Mouse (Mus musculus) embryonic facial prominence, embryonic 13.5 days (tissue): Measurements from ENCODE around the gene Stxbp2. TPM values are rescaled to one million over a fixed set of nuclear protein-coding genes. Genes with fewer than 3 reads are reported as not detected.
A peak's percentile ranks its signal among the peaks of the same experiment; 100 is the strongest.

ENCODE experiments used
- ATAC-seq: fragments of 200-750 bp; cut with Nextera tagmentation; 2 replicates; pipeline ENCODE4 v1.8.0; 2017; ENCODE audit warnings: low read depth; ENCODE audit not compliant: insufficient number of reproducible peaks, insufficient read depth, low FRiP score, low TSS enrichment
- H3K27ac ChIP-seq: fragments of 300-500 bp; sonication (generic); 2 replicates; pipeline ENCODE4 v1.5.1; 2015; ENCODE audit warnings: moderate library complexity, mild to moderate bottlenecking, inconsistent platforms
- H3K27me3 ChIP-seq: fragments of 300-500 bp; sonication (generic); 2 replicates; pipeline ENCODE4 v1.6.1; 2015; ENCODE audit warnings: mild to moderate bottlenecking, inconsistent platforms
- H3K36me3 ChIP-seq: fragments of 300-500 bp; sonication (generic); 2 replicates; pipeline ENCODE4 v1.6.1; 2015; ENCODE audit warnings: mild to moderate bottlenecking, inconsistent platforms
- H3K4me1 ChIP-seq: fragments of 300-500 bp; sonication (generic); 2 replicates; pipeline ENCODE4 v1.6.1; 2015; ENCODE audit warnings: inconsistent platforms
- H3K4me2 ChIP-seq: fragments of 300-500 bp; sonication (generic); 2 replicates; pipeline ENCODE4 v1.6.1; 2015; ENCODE audit warnings: moderate library complexity, mild to moderate bottlenecking, inconsistent platforms
- H3K4me3 ChIP-seq: fragments of 300-500 bp; sonication (generic); 2 replicates; pipeline ENCODE4 v1.5.1; 2015; ENCODE audit warnings: mild to moderate bottlenecking, inconsistent platforms
- H3K9ac ChIP-seq: fragments of 300-500 bp; sonication (generic); 2 replicates; pipeline ENCODE4 v1.6.1; 2015; ENCODE audit warnings: mild to moderate bottlenecking, inconsistent platforms
- H3K9me3 ChIP-seq: fragments of 300-500 bp; sonication (generic); 2 replicates; pipeline ENCODE4 v1.6.1; 2016; ENCODE audit warnings: inconsistent platforms
- WGBS: fragments of 180-500 bp; shearing (Covaris S2); methylation state at CpG from one replicate; pipeline ENCODE4 v1.1.7; 2015; ENCODE audit warnings: mixed read lengths; 5-methylcytosine and 5-hydroxymethylcytosine counted together
- polyA plus RNA-seq: library from polyadenylated mRNA; unstranded; fragments of >200 nt; fragmentation: Nextera tagmentation; extraction: Ambion mirVana; gene quantifications from 2 replicates; pipeline ENCODE4 v1.2.1, GENCODE M21; 2015

Gene Stxbp2
- polyA plus RNA-seq, 1 experiment from 2014 or later, result 35.8 TPM

DNA sequence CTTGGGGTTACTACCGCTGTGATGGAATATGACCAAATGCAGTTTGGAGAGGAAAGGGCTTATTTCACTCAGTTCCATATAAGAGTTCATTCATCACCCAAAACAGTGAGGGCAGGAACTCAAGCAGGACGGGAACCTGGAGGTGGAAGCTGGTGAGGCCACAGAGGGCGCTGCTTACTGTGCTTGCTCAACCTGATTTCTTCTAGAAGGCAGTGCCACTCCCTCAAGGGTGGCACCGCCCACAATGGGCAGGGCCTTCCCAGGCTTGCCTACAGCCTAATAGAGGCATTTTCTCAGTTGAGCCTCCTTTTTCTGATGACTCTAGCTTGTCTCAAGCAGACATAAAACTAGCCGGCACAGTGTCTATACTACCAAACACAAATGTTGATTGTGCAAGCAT is 15.0 kb downstream of the Stxbp2 start:
- Histone ChIP-seq H3K4me3 (no peak overlapping the region), H3K27me3 (no peaks in the 10 kb centered on the region), H3K9ac (no peak overlapping the region), H3K4me2 (no peak overlapping the region), H3K27ac (no peak overlapping the region), H3K36me3 (0 out of 2 replicates have a peak, but pooled peaks cover 3% of the 10 kb centered on the region), H3K9me3 (no peaks in the 10 kb centered on the region), H3K4me1 (no peaks in the 10 kb centered on the region)
- WGBS, result 23% methylated on average over 5 of the region's 5 CpGs
- ATAC-seq, result no peak

DNA sequence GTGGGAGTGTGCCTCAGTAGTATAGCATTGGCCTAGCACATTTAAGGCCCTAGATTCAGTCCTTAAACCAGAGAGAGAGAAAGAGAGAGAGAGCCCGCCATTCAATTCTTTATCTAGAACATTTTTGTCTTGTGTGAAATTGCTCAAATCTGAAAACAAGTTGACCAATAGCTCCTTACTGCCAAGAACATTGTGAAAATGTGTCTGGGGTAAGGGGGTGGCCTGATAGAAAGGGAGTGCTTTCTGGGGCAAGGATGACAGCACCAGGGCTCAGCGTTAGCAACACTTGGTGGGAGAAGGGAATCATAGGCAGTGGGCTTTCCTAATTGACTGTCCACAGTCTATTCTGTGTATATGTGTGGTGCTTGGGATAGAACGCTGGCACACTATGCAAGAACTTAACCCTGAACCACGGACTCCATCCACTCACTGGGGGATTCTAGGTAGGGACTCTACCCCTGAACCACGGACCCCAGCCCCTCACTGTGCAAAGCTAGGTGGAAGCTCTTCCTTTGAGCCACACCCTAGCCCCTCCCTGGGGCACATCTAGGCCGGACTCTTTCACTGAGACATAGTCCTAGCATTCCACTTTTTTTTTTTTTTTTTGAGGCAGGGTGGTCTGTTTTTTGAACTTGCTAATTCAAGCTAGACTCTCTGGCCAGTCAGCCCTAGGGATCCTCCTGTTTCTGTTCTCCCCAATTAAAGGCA is 16.2 kb downstream of the Stxbp2 start:
- Histone ChIP-seq H3K9me3 (no peaks in the 10 kb centered on the region), H3K4me2 (no peak overlapping the region), H3K36me3 (no peaks in the 10 kb centered on the region), H3K27ac (no peak overlapping the region), H3K9ac (no peak overlapping the region), H3K4me3 (no peak overlapping the region), H3K27me3 (no peaks in the 10 kb centered on the region), H3K4me1 (no peaks in the 10 kb centered on the region)
- 79% methylated on average over 6 of the region's 6 CpGs for WGBS
- ATAC-seq, result no peak

DNA sequence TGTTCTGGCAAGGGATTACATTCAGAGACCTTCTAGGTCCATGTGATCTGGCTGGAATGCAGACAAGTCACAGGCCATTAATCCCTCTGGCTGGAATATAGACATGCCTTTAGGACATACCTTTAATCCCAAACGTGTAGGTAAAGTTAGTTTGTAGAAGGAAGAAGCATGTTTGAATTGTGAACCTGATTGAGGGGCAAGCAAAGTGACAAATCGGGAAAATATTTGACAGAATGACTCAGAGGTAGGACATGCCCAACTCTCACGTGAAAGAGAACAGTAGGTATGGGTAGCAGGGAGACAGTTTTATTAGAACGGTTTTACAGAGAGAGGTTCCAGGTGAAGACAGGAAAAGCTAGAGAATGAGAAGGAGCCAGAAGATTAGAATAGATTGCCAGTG is 16.8 kb downstream of the Stxbp2 start:
- H3K27ac ChIP-seq, result no peak overlapping the region
- no peak for ATAC-seq
- WGBS, result 70% methylated on average over 4 of the region's 4 CpGs
- H3K27me3 ChIP-seq, result no peaks in the 10 kb centered on the region
- no peak overlapping the region for H3K9ac ChIP-seq
- no peaks in the 10 kb centered on the region for H3K9me3 ChIP-seq
- no peak overlapping the region for H3K4me3 ChIP-seq
- no peak overlapping the region for H3K4me2 ChIP-seq
- no peaks in the 10 kb centered on the region for H3K36me3 ChIP-seq
- no peaks in the 10 kb centered on the region for H3K4me1 ChIP-seq

DNA sequence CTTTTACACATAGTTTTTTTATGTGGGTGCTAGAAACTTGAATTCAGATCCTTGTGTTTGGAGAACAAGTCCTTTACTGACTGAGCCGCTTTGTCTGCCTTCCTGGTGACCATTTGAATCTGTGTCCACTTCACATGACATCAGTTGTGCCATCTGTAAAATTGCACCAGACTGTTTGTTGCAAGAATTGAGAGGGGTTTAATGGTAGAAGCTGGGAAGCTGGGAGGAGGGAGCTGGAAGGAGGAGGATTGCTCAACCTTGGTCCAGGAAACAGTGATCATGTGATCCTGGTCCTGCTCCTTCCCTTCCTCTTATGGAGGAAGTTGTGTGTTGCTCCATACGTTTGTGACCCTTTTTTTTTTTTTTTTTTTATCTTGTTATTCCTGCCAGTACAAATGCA is 17.5 kb downstream of the Stxbp2 start:
- no peaks in the 10 kb centered on the region for H3K36me3 ChIP-seq
- no peak overlapping the region for H3K4me3 ChIP-seq
- no peak overlapping the region for H3K27ac ChIP-seq
- WGBS, result 67% methylated on average over 2 of the region's 2 CpGs
- no peak for ATAC-seq
- H3K9me3 ChIP-seq, result no peaks in the 10 kb centered on the region
- H3K27me3 ChIP-seq, result no peaks in the 10 kb centered on the region
- H3K4me1 ChIP-seq, result no peaks in the 10 kb centered on the region
- no peak overlapping the region for H3K4me2 ChIP-seq
- H3K9ac ChIP-seq, result no peak overlapping the region

DNA sequence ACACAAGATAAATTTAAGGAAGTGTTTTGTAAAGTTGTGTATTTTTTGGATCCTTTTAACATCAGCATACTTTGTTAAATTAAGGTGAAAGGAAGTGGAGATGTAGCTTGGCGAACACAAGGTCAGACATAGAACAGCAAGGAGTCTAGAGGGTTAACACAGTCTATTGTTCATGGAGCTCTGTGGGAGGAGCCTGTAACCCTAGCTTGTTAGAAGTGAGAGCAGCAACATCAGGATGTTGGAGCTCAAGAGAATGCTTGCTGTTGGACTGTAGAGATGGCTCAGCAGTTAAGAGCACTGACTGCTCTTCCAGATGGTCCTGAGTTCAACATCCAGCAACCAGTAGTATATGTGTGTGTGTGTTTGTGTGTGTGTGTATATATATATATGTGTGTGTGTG is 18.2 kb downstream of the Stxbp2 start:
- H3K9me3 ChIP-seq, result no peaks in the 10 kb centered on the region
- WGBS, result 41% methylated on average over 1 of the region's 1 CpGs
- H3K27ac ChIP-seq, result no peak overlapping the region
- no peak overlapping the region for H3K4me3 ChIP-seq
- H3K4me2 ChIP-seq, result no peak overlapping the region
- ATAC-seq, result peak; percentile 22; the same call in 1 of the 2 replicates
- no peaks in the 10 kb centered on the region for H3K27me3 ChIP-seq
- H3K4me1 ChIP-seq, result no peaks in the 10 kb centered on the region
- no peak overlapping the region for H3K9ac ChIP-seq
- H3K36me3 ChIP-seq, result no peaks in the 10 kb centered on the region

DNA sequence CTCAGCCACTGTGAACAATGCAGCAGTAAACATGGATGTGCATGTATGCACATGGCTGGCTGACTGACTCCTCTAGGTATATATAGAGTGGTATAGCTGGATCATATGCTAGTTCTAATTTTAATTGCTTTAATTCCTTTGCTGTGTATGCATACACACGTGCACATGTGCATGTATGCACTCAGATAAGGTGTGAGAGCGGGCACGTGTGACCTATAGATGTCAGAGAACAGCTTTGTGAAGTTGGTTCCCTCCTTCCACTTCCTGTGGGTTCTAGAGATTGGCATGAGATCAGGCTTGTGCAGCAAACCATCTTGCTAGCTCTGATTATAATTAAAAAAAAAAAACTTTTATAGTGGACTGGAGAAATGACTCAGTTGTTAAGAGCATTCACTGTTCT is 22.1 kb downstream of the Stxbp2 start:
- Histone ChIP-seq H3K9ac (no peak overlapping the region), H3K27ac (no peak overlapping the region), H3K4me3 (no peak overlapping the region), H3K36me3 (no peaks in the 10 kb centered on the region), H3K4me2 (no peak overlapping the region), H3K27me3 (no peaks in the 10 kb centered on the region), H3K4me1 (peaks cover 5% of the 10 kb centered on the region; the same call in 1 of the 2 replicates), H3K9me3 (no peaks in the 10 kb centered on the region)
- ATAC-seq, result no peak
- 69% methylated on average over 3 of the region's 3 CpGs for whole genome bisulfite sequencing

DNA sequence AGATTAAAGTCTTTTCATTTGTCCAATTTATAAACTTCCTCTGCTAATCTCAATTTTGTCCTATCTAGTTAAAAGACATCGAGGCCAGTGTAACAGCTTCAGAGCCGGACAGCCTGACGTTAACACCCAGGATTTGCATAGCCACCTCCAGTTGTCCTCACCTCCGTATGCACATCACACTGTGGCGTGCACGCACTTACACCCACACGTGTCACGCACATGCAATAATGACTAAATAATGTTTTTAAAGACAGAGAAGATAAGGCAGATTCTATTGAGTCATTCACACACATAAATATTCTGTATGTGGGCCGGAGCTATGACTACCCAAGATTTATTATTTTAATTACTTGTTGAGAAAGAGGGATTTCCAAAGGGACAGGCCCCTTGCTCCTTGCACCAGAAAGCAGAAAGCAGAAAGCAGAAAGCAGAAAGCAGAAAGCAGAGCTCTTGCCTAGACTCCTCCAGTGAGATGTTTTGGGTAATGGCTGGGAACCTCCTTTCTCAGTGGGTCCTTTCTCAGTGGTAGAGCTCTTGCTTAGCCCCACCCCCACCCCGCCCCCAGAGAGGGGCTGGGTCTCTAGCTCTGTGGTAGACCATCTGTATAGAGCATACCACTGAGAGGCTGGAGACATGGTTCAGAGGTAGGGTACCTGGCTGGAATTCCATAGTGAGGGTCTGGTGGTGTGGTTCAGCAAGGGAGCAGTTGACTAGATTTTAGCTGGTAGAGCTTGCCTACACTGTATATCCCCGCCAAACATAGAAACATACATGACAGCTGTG is 24.2 kb downstream of the Stxbp2 start:
- Histone ChIP-seq H3K4me2 (no peak overlapping the region), H3K36me3 (no peaks in the 10 kb centered on the region), H3K9me3 (no peaks in the 10 kb centered on the region), H3K4me1 (peaks cover 5% of the 10 kb centered on the region; the same call in 1 of the 2 replicates), H3K9ac (no peak overlapping the region), H3K27me3 (no peaks in the 10 kb centered on the region), H3K27ac (no peak overlapping the region), H3K4me3 (no peak overlapping the region)
- 76% methylated on average over 11 of the region's 11 CpGs for WGBS
- no peak for ATAC-seq

DNA sequence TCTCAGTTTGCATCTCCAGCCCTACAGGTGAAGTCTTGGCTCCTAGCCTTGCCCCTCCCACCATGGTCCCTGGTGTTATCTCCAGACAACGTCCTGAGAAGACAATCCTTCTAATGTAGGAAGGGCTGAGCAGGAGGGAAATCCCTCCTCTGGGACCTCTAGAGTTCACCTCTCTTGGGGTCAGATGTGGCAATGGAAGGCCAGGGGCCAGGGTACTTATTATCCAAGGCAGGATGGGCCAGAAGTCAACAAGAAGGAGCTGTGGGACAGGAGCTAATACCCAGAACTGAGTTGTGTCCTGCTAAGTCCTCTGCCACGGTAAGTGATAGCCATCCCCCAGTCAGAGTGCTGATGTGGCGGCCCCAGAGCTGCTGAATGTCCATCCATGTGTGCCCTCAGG is 24.8 kb downstream of the Stxbp2 start, which contains the start of gene Retn:
Gene Retn (plus strand): TSS at position 245 of the 400 bp plus-strand sequence.
- Histone ChIP-seq H3K9me3 (no peaks in the 10 kb centered on the region), H3K36me3 (no peaks in the 10 kb centered on the region), H3K27ac (no peak within 1 kb of the TSS), H3K27me3 (no peaks in the 10 kb centered on the region), H3K4me3 (no peak within 1 kb of the TSS), H3K9ac (no peak within 1 kb of the TSS), H3K4me2 (no peak within 1 kb of the TSS), H3K4me1 (peaks cover 5% of the 10 kb centered on the region; the same call in 1 of the 2 replicates)
- WGBS, result 72% methylated on average over 3 of the region's 3 CpGs
- ATAC-seq, result no peak

DNA sequence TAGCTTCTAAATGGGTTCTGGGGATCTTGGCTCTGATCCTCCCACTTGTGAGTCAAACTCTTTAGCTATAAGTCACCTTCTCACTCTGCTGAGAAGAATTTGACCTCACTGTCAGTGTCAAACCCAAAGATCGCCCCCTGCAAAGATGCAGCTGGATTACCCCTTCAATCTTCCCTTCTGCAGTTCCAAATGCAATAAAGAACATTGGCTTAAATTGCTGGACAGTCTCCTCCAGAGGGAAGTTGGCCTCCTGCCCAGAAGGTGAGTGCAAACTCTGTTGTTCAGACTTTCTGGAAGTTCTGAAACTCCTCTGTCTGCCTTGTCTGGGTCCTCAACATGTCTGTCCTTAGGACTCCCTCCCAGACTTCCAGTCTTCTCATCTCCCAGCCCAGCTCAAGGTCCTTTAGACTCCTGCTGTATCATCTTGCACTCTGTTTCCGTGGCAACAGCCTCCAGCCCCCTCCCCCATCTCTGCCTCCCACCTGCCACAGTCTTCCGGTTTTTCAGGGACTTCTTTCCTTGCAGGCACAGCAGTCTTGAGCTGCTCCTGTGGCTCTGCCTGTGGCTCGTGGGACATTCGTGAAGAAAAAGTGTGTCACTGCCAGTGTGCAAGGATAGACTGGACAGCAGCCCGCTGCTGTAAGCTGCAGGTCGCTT is 26.1 kb downstream of the Stxbp2 start:
- 16% methylated on average over 7 of the region's 7 CpGs for WGBS
- no peak overlapping the region for H3K4me2 ChIP-seq
- H3K4me1 ChIP-seq, result peaks cover 5% of the 10 kb centered on the region; the same call in 1 of the 2 replicates
- ATAC-seq, result 0 out of 2 replicates have a peak, but pooled peaks have one; percentile 29
- no peaks in the 10 kb centered on the region for H3K27me3 ChIP-seq
- no peak overlapping the region for H3K4me3 ChIP-seq
- H3K36me3 ChIP-seq, result no peaks in the 10 kb centered on the region
- H3K9me3 ChIP-seq, result no peaks in the 10 kb centered on the region
- no peak overlapping the region for H3K27ac ChIP-seq
- H3K9ac ChIP-seq, result no peak overlapping the region

DNA sequence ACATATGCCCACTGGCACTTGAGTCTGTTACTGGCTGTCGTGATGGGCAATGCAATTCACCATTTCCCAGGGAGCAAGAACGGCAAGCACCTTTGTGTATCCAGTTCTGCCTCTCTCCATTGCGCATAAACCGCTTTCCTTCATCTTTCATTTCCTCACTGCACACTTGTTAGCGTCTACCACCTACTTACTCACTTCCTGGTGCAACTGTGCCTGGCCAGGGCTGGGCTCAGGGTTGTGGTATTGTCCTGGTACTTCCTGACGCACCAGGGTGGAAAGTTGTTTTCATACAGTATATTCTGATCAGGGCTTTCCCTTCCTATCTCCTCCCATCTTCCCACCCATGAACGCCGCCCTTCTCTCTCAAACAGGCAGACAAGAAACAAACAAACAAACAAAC is 30.1 kb downstream of the Stxbp2 start:
- Histone ChIP-seq H3K36me3 (no peaks in the 10 kb centered on the region), H3K4me3 (no peak overlapping the region), H3K9ac (no peak overlapping the region), H3K4me2 (no peak overlapping the region), H3K27me3 (no peaks in the 10 kb centered on the region), H3K9me3 (no peaks in the 10 kb centered on the region), H3K4me1 (peaks cover 5% of the 10 kb centered on the region; the same call in 1 of the 2 replicates), H3K27ac (no peak overlapping the region)
- WGBS, result 79% methylated on average over 8 of the region's 8 CpGs
- ATAC-seq, result no peak

DNA sequence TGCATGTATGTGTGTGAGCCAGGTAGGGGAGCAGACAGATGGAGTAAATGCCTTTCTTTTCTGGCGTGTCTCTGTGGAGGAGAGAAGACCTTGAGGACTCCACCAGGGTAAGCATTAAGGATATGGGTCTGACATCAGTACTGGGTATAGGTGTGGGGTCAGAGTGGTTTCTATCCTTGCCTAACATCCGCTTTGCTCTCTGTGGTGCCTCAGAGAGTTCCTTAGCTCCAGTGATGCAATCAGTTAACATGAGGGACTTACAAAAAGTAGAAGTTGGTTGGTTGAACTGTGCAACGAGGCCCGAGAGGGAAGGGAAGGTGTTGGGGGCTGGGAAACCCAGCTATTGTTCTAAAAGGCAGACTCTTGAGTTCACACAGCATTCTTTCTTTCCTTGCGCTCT is 33.6 kb downstream of the Stxbp2 start:
- H3K27me3 ChIP-seq, result no peaks in the 10 kb centered on the region
- no peak overlapping the region for H3K4me2 ChIP-seq
- ATAC-seq, result no peak
- H3K27ac ChIP-seq, result no peak overlapping the region
- 64% methylated on average over 5 of the region's 5 CpGs for WGBS
- H3K9ac ChIP-seq, result no peak overlapping the region
- no peak overlapping the region for H3K4me3 ChIP-seq
- no peaks in the 10 kb centered on the region for H3K4me1 ChIP-seq
- H3K36me3 ChIP-seq, result no peaks in the 10 kb centered on the region
- H3K9me3 ChIP-seq, result no peaks in the 10 kb centered on the region
